Mouse (Mus musculus) adrenal gland (tissue): ENCODE data around the gene Mon1b.

Experiments
- intact Hi-C: fragments of 180-260 bp; cut with DNase I; formaldehyde crosslinking; loops from one replicate; pipeline ENCODE4 v1.15.1; 2025
- long read RNA-seq, 2 experiments: library from polyadenylated mRNA; unstranded; transcript quantifications; one replicate each; pipeline ENCODE4 v2.0.0; 2020; ENCODE audit warnings: borderline replicate concordance in 1 of 2; ENCODE audit not compliant: insufficient replicate concordance in 1 of 2

The Mon1b gene
- long read RNA-seq, experiment 1, partial matches to known transcripts: 1 of 1 reads
- long read RNA-seq, experiment 1, other reads (novel, unspliced or antisense): 0 of 1 reads
- long read RNA-seq, experiment 2, full-length matches to known transcripts: 1 of 4 reads
- long read RNA-seq, experiment 2, partial matches to known transcripts: 0 of 4 reads
- long read RNA-seq, experiment 2, other reads (novel, unspliced or antisense): 3 of 4 reads

- intact Hi-C loops: loop anchor here (5.0 kb wide), 2 partner anchors 523 to 1588 kb away; no protein-coding TSS in a partner anchor
Observed at GRCm38 (mm10) chr8:113634670-113635591, at the start of gene Mon1b. Gene Mon1b, plus strand, starts transcription at chr8:113635587.

DNA sequence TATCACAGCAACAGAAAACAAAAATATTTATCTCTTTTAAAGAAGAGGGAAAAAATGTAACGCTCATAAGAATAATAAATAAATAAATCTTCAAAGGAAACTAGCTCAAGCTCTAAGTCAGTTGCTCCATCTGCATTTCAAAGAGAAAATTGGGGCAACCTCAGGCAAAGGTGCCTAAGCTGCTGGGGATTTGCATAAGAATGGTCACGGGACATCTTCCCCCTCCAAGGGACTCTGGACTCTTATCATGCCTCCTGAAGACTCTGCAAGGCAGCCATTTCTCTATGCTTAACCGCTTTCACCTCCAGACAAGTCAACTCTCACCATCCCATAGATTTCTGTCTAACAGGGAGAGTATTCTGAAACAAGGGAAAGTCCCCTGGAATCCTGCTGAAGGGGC is 37.0 kb upstream of the Mon1b start:
- intact Hi-C loops: no loop called here

DNA sequence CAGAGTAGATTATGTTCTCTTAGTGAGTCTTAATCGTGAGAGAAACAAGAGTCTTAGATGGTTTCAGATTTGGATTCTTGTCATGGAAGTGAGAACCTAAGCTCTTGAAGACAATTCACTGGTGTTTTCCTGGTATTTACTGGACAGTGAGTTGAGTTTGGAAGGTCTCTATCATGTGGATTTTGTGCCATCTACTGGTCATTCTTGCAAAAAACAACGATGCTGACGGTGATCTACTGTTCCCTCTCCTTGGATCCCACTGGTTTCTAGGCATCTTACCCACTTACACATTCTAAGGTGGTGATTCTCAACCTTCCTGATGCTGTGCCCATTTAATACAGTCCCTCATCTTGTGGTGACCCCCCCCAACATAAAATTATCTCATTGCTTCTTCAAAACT is 2.8 kb upstream of the Mon1b start:
- intact Hi-C loops: loop anchor here (5.0 kb wide), 2 partner anchors 520 to 1585 kb away; no protein-coding TSS in a partner anchor

DNA sequence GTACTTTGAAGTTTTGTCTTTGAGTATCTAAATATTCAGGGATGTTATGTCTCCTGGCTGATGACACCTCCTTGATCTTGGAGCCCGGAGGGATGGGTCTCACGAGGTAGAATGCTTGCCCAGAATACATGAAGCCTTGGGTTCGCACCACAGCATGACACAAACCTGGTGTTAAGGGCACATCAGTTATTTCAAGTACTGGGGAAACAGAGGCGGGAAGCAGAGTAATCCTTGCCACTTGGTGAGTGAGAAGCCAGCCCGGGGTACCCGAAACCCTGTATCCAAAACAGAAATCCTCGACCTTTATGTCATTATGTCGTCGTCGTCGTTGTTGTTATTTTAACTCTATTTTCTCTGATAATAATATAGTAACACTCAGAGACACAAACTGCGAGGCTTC is 1.2 kb upstream of the Mon1b start:
- intact Hi-C loops: loop anchor here (5.0 kb wide), 2 partner anchors 522 to 1587 kb away; no protein-coding TSS in a partner anchor

- intact Hi-C loops: no loop called here
Observed at GRCm38 (mm10) chr8:113635592-113636279, 349 bp downstream of the Mon1b start.

DNA sequence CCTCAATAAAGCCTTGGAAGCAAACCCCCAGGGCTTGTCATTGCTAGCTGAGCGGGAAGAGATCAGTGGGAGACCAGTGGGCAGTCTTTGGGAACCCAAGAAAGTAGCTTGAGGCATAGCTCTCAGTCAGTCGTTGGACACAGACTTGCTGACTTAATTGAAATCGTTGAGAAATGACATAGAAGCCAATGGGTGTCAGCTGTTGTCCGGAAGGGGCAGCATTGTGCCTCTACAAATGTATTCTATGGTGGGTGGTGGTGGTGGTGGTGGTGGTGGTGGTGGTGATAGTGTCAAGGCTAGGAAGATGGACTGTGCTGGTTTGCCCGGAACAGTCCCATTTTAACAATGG is 867 bp downstream of the Mon1b start:
- intact Hi-C loops: no loop called here

DNA sequence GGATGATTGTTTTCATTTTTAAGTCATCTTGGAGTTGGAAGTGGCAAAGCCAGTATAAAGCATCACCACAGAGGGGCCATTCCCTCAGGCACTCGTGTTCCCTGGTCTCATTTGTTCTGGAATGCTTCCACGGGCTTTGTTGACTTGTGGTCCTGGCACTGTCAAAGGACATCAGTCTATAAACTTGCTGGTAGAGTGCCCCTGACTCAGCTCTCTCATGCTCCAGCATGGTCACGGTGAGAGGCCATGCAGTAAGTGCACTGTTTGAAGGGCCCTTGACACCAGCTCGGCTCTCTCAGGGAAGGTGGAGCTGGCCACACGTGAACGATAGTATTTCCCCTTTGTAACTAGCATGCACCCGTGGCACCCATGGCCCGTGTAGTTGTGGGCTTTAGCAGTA is 5.0 kb downstream of the Mon1b start:
- intact Hi-C loops: no loop called here

- intact Hi-C loops: no loop called here
Observed at GRCm38 (mm10) chr8:113642926-113643325, 7.5 kb downstream of the Mon1b start, which contains the start of gene Syce1l. Gene Syce1l, plus strand, starts transcription at chr8:113643213.

DNA sequence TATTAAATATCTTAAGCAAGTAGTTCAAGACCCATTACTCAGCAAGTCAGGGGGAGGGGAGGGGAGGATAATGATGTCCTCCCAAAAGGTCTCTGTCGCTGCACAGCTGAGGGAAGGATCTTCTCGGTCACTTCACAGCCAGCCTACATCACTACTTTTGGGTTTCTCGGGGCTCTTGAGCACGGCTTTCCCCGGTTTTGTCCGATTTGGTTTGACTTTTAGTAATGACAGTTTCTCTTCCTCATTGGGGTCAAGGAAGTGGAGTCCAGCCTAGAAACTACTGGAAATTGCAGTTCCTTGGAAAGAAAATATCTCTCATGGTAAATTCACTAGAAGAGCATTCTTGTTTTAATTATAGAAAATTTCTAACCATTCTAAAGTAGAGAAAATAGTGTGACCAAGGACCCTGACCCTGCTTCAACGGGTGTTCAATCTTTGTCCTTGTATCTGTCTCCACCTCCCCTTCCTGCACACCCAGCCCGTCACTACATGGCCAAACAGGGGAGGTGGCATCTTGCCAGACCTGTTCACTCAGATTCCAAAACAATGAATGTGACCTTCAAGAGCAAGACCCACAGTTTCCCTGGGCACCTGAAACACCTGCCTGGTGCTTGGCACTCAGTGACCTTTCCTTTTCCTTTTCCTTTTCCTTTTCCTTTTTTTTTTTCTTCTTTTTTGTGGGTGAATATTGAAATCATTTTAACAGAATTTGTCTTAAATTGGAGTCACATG is 8.3 kb downstream of the Mon1b start:
- intact Hi-C loops: no loop called here

GRCm38 (mm10) chr8:113645220-113645619 is 9.8 kb downstream of the Mon1b start:
- intact Hi-C loops: no loop called here

DNA sequence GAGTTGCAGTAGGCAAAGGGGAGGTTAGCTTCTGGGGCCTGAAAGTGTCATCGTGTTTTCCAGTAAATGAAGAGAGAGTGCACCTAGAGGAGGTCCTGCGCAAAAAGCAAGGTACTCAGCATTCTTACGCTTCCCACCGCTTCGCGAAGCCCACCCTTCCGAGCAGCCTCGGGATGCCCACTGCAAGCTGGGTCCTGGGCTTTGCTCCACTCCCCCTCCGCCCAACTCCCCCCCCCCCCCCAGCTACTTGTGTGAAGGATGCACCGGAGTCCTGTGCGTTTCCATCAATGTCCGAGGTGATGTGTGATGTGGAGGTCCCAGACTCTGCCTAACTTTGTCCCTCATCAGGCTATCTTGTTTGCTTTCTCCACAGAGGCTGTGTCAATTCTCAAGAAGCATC is 17.1 kb downstream of the Mon1b start:
- intact Hi-C loops: no loop called here

GRCm38 (mm10) chr8:113653151-113653550 is 17.8 kb downstream of the Mon1b start:
- intact Hi-C loops: no loop called here

DNA sequence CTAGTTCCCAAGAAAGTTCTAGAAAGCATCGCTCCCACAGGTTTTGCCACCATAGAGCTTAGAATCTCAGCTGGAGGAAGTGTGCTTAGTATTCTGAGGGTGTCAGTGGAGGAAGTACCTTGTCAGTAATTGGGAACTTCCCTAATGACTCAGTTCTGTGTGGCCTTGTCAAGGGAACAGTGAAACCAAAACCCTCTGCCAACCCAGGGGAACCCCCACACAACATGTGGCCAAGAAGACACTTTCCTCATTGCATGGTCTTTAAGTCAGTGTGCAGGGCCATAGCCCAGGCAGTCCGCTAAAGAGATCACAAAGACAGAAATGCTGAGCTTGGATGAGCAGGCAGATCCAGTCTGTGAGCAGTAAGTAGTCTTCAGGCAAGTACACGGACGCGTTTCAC is 20.8 kb downstream of the Mon1b start:
- intact Hi-C loops: no loop called here

- intact Hi-C loops: no loop called here
Observed at GRCm38 (mm10) chr8:113656681-113657298, 21.4 kb downstream of the Mon1b start.

DNA sequence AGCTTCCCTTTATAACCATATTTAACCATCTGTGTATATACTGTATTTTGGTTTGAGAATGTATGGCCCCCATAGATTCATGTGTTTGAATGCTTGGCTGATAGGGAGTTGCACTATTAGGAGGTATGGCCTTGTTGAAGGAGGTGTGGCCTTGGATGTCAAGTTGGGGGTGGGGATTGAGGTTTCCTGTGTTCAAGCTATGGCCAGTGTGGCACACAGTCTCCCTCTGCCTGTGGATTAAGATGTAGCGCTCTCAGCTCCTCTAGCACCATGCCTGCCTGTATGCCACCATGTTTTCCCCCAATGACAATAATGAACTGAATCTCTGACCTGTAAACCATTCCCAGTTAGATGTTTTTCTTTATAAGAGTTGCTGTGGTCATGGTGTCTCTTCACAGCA is 24.7 kb downstream of the Mon1b start:
- intact Hi-C loops: loop anchor here (5.0 to 10.0 kb wide), 2 partner anchors 402 to 705 kb away; no protein-coding TSS in a partner anchor

GRCm38 (mm10) chr8:113664544-113664943 is 29.2 kb downstream of the Mon1b start:
- intact Hi-C loops: loop anchor here (1.0 to 10.0 kb wide), 4 partner anchors 118 to 700 kb away; no protein-coding TSS in a partner anchor

GRCm38 (mm10) chr8:113665036-113665435 is 29.6 kb downstream of the Mon1b start:
- intact Hi-C loops: loop anchor here (2.0 to 10.0 kb wide), 2 partner anchors 118 to 700 kb away; no protein-coding TSS in a partner anchor

- intact Hi-C loops: loop anchor here (2.0 to 10.0 kb wide), 2 partner anchors 117 to 699 kb away; no protein-coding TSS in a partner anchor
Observed at GRCm38 (mm10) chr8:113665951-113666350, 30.6 kb downstream of the Mon1b start.

DNA sequence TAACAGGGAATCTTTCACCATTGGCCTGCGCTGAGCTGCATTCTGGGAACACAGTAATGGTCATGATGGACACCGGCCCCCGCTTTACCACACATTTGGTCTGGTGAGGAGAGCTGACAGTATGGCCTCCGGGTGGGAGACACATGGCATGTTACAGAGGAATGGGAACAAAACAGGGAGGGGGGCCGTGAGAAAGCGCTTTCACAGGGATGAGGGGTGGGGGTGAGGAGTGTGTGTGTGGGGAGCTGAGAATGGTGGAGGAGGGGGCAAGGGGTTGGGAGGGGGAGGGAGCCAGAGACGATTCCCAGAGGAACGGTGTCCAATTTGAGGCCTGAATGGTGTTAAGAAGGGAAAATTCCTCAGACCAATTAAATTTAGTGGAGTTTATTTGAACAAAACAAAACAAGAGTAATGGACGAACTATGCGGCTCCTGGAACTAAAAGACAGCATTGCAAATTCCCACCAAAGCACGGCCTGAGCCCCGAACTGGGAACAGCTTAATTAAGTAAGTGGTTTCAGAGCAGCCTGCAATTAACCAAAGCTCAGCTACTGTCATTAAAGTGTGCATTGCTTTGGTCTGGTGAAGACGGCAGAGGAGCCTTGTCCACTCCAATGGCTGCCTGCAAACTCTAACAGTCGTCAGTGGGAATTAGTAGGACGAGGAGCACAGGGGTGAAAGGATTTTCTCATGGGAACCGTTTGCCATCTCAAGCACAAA is 31.5 kb downstream of the Mon1b start:
- intact Hi-C loops: loop anchor here (10.0 kb wide), 1 partner anchor 698 kb away; no protein-coding TSS in a partner anchor
